Mouse (Mus musculus) bone marrow macrophage, adult 2 months (primary cell): ENCODE data around the gene Foxk2.

Experiments used
- CTCF ChIP-seq: IDR thresholded peaks from 2 replicates; pipeline ENCODE4 v1.5.1; 2012; ENCODE audit warnings: low read depth, mild to moderate bottlenecking, low read length, moderate library complexity
- POLR2A ChIP-seq: IDR thresholded peaks from 2 replicates; pipeline ENCODE4 v1.6.1; 2012; ENCODE audit warnings: mild to moderate bottlenecking, low read depth, low read length, borderline replicate concordance

DNA sequence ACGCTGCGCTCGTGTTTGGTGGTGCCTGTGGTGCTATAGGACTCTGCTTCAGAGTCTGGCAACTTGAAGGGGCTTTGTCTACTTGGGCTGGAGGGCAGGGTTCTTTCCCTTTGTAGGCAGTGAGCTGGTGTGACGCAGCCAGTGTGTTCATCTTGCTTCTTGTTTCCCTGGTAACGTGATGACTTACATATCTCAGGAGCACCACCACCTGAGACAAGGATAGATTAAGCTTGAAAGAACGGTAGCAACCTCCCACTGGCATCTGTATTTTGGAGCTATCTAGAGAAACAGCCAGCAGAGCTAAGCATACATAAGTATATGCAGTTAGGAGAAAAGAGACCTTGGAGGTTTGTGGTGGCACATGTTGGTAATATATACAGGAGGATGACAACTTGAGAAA is 45.6 kb downstream of the Foxk2 start:
- TF ChIP-seq CTCF (no peak), POLR2A (no peak)
